Mouse (Mus musculus) forebrain, embryonic 15.5 days (tissue): ENCODE measurements around the gene Lgals3bp. TPM values are rescaled to one million over a fixed set of nuclear protein-coding genes. Genes with fewer than 3 reads are reported as not detected.

Experiments
- ATAC-seq: fragments of 200-750 bp; cut with Nextera tagmentation; replicated peaks from 2 replicates; pipeline ENCODE4 v1.8.0; 2017; ENCODE audit warnings: mild to moderate bottlenecking, moderate TSS enrichment, moderate library complexity
- H3K27ac ChIP-seq: fragments of 300-500 bp; sonication (generic); replicated peaks from 2 replicates; pipeline ENCODE4 v1.5.1; 2015; ENCODE audit warnings: mild to moderate bottlenecking, inconsistent platforms
- H3K27me3 ChIP-seq: fragments of 300-500 bp; sonication (generic); 2 replicates; pipeline ENCODE4 v1.6.1; 2015; ENCODE audit warnings: inconsistent platforms
- H3K36me3 ChIP-seq: fragments of 300-500 bp; sonication (generic); 2 replicates; pipeline ENCODE4 v1.6.1; 2015; ENCODE audit warnings: mild to moderate bottlenecking, inconsistent platforms
- H3K4me1 ChIP-seq: fragments of 300-500 bp; sonication (generic); 2 replicates; pipeline ENCODE4 v1.6.1; 2015; ENCODE audit warnings: inconsistent platforms
- H3K4me2 ChIP-seq: fragments of 300-500 bp; sonication (generic); replicated peaks from 2 replicates; pipeline ENCODE4 v1.6.1; 2015; ENCODE audit warnings: mild to moderate bottlenecking, inconsistent platforms
- H3K4me3 ChIP-seq: fragments of 300-500 bp; sonication (generic); 2 replicates; pipeline ENCODE4 v1.5.1; 2015; ENCODE audit warnings: mild to moderate bottlenecking, inconsistent platforms
- H3K9ac ChIP-seq: fragments of 300-500 bp; sonication (generic); replicated peaks from 2 replicates; pipeline ENCODE4 v1.6.1; 2015; ENCODE audit warnings: mild to moderate bottlenecking, inconsistent platforms
- H3K9me3 ChIP-seq: fragments of 300-500 bp; sonication (generic); 2 replicates; pipeline ENCODE4 v1.6.1; 2016; ENCODE audit warnings: inconsistent platforms
- WGBS: fragments of 180-500 bp; shearing (Covaris S2); methylation state at CpG from one replicate; pipeline ENCODE4 v1.1.7; 2015; ENCODE audit warnings: mixed read lengths; 5-methylcytosine and 5-hydroxymethylcytosine counted together
- polyA plus RNA-seq: library from polyadenylated mRNA; unstranded; fragments of >200 nt; fragmentation: Nextera tagmentation; extraction: Ambion mirVana; gene quantifications from 2 replicates; pipeline ENCODE4 v1.2.1, GENCODE M21; 2015

The Lgals3bp gene
- 2.6 TPM in 2 replicates for polyA plus RNA-seq

GRCm38 (mm10) chr11:118401760-118402280, at the start of gene Lgals3bp:
Gene Lgals3bp, minus strand, starts transcription at chr11:118402092.
- no peak within 1 kb of the TSS for H3K4me2 ChIP-seq
- no peak within 1 kb of the TSS for H3K9ac ChIP-seq
- H3K9me3 ChIP-seq, result no peaks in the 10 kb centered on the region
- no peak within 1 kb of the TSS for H3K27ac ChIP-seq
- peaks cover 13% of the 10 kb centered on the region for H3K36me3 ChIP-seq
- H3K27me3 ChIP-seq, result no peaks in the 10 kb centered on the region
- H3K4me3 ChIP-seq, result no peak within 1 kb of the TSS
- peaks cover 4% of the 10 kb centered on the region; the same call in 1 of the 2 replicates for H3K4me1 ChIP-seq
- ATAC-seq, result no peak
- WGBS, result 55% methylated on average over 7 of the region's 7 CpGs

DNA sequence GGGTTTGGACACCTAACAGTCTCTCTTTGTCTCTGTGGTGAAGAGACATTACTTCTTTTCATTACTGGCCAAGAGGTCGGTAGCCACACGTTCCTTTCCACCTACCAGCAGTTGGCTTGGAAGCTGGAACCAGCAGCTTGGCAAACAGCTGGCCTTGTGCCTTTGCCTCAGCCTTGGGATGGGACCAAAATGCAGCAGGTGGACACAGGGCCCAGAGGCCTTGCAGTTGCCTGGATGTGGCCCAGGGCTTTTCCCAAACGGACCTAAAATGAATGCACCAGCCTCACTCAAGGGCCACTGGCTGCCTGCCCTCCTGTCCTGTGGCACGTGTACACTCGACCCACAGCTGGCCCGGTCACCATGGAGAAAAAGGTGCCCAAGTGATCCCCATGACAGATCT, 49.3 kb upstream of the Lgals3bp start:
- Histone ChIP-seq H3K4me1 (no peaks in the 10 kb centered on the region), H3K9ac (no peak overlapping the region), H3K27ac (no peak overlapping the region), H3K4me2 (no peak overlapping the region), H3K9me3 (no peaks in the 10 kb centered on the region), H3K27me3 (no peaks in the 10 kb centered on the region), H3K4me3 (no peak overlapping the region), H3K36me3 (no peaks in the 10 kb centered on the region)
- no peak for ATAC-seq
- WGBS, result 86% methylated on average over 6 of the region's 6 CpGs

DNA sequence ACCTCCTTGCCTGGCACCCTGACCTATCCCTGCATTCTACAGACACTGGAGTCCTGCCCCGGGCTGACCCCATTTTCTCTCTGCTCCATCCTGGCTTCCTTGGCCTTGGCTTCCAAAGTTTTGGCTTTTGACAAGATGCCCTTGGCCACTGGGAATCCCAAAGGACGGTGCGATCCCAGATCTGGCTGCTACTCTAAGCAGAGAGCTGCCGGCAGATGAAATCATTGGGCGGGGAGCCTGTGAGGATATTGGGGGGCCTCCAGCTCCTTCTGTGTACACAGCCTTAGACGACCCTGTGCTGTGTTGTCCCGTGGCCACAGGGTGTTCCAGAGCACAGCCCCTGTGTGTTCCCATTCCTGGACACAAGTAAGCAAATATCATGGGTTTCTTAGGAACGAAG, 46.5 kb upstream of the Lgals3bp start:
- Histone ChIP-seq H3K9me3 (no peaks in the 10 kb centered on the region), H3K27me3 (no peaks in the 10 kb centered on the region), H3K27ac (no peak overlapping the region), H3K36me3 (no peaks in the 10 kb centered on the region), H3K4me3 (no peak overlapping the region), H3K4me1 (no peaks in the 10 kb centered on the region), H3K9ac (no peak overlapping the region), H3K4me2 (no peak overlapping the region)
- ATAC-seq, result no peak
- 80% methylated on average over 8 of the region's 8 CpGs for WGBS

GRCm38 (mm10) chr11:118447346-118447745, 45.5 kb upstream of the Lgals3bp start:
- Histone ChIP-seq H3K4me1 (0 out of 2 replicates have a peak, but pooled peaks cover 5% of the 10 kb centered on the region), H3K4me2 (no peak overlapping the region), H3K9ac (no peak overlapping the region), H3K27ac (no peak overlapping the region), H3K27me3 (no peaks in the 10 kb centered on the region), H3K36me3 (no peaks in the 10 kb centered on the region), H3K4me3 (no peak overlapping the region), H3K9me3 (no peaks in the 10 kb centered on the region)
- no peak for ATAC-seq
- WGBS, result 74% methylated on average over 4 of the region's 4 CpGs

GRCm38 (mm10) chr11:118445843-118446242, 44.0 kb upstream of the Lgals3bp start:
- H3K27ac ChIP-seq, result no peak overlapping the region
- H3K9me3 ChIP-seq, result no peaks in the 10 kb centered on the region
- no peaks in the 10 kb centered on the region for H3K27me3 ChIP-seq
- H3K4me3 ChIP-seq, result no peak overlapping the region
- H3K36me3 ChIP-seq, result no peaks in the 10 kb centered on the region
- no peak overlapping the region for H3K9ac ChIP-seq
- no peak overlapping the region for H3K4me2 ChIP-seq
- peak; percentile 79 for ATAC-seq
- 0 out of 2 replicates have a peak, but pooled peaks cover 5% of the 10 kb centered on the region for H3K4me1 ChIP-seq
- 14% methylated on average over 3 of the region's 3 CpGs for WGBS

DNA sequence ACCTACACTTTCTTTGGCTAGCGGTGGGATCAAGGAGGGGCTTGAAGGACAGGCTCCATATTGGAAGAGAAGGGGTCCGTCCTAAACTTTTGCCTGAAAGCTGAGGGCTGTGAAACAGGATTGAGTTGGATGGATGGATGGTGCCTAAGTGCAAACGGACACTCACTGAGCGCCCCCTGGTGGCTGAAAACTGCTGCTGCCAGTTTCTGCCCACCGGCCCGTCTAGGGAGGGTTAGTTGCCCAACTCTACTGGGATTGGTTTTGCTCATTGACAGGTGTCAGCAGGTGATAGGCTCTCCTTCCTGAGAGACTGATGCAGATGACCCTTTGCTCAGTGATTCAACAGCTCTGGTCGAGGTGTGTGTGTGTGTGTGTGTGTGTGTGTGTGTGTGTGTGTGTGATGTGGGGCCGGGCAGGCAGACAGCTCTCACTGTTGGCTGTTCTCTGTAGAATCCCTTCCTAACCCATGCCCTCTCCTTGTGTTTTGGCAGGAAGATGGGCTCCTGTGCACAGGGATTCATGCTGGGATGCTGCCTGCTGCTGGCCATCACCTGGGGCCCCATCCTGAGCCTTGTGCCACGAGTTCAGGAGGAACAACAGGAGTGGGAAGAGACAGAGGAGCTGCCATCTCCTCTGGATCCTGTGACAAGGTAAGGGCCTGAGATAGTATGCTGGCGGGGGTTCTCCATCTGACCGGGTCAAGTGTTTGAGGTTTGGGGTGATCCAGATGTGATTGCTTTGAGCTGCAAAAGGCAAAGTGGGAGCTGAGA, 41.5 kb upstream of the Lgals3bp start:
- Histone ChIP-seq H3K9me3 (no peaks in the 10 kb centered on the region), H3K36me3 (no peaks in the 10 kb centered on the region), H3K9ac (no peak overlapping the region), H3K4me3 (no peak overlapping the region), H3K4me2 (no peak overlapping the region), H3K4me1 (peaks cover 19% of the 10 kb centered on the region), H3K27ac (no peak overlapping the region), H3K27me3 (no peaks in the 10 kb centered on the region)
- 36% methylated on average over 11 of the region's 11 CpGs for WGBS
- ATAC-seq, result no peak; the same call in 1 of the 2 replicates

GRCm38 (mm10) chr11:118442691-118443090, 40.8 kb upstream of the Lgals3bp start:
- Histone ChIP-seq H3K9ac (no peak overlapping the region), H3K27ac (no peak overlapping the region), H3K4me1 (peaks cover 25% of the 10 kb centered on the region), H3K9me3 (no peaks in the 10 kb centered on the region), H3K4me3 (no peak overlapping the region), H3K27me3 (no peaks in the 10 kb centered on the region), H3K4me2 (no peak overlapping the region), H3K36me3 (no peaks in the 10 kb centered on the region)
- WGBS, result 80% methylated on average over 13 of the region's 13 CpGs
- no peak for ATAC-seq

- no peaks in the 10 kb centered on the region for H3K9me3 ChIP-seq
- H3K4me1 ChIP-seq, result peaks cover 47% of the 10 kb centered on the region
- no peak overlapping the region for H3K9ac ChIP-seq
- 11% methylated on average over 11 of the region's 11 CpGs for WGBS
- peak overlapping the region; percentile 84 for H3K27ac ChIP-seq
- H3K4me3 ChIP-seq, result no peak overlapping the region
- no peaks in the 10 kb centered on the region for H3K27me3 ChIP-seq
- no peaks in the 10 kb centered on the region for H3K36me3 ChIP-seq
- H3K4me2 ChIP-seq, result no peak overlapping the region
- peak; percentile 82 for ATAC-seq
Measured at GRCm38 (mm10) chr11:118438665-118439414, 36.9 kb upstream of the Lgals3bp start.

GRCm38 (mm10) chr11:118436471-118436935, 34.6 kb upstream of the Lgals3bp start:
- Histone ChIP-seq H3K4me3 (no peak overlapping the region), H3K9me3 (no peaks in the 10 kb centered on the region), H3K27ac (peak overlapping the region; percentile 27; the same call in 1 of the 2 replicates), H3K4me2 (no peak overlapping the region), H3K27me3 (no peaks in the 10 kb centered on the region), H3K36me3 (no peaks in the 10 kb centered on the region), H3K9ac (no peak overlapping the region), H3K4me1 (peaks cover 49% of the 10 kb centered on the region)
- 0 out of 2 replicates have a peak, but pooled peaks have one; percentile 50 for ATAC-seq
- 12% methylated on average over 6 of the region's 6 CpGs for WGBS

- WGBS, result 56% methylated on average over 13 of the region's 13 CpGs
- Histone ChIP-seq H3K9me3 (no peaks in the 10 kb centered on the region), H3K27ac (no peak overlapping the region), H3K4me1 (peaks cover 50% of the 10 kb centered on the region), H3K4me3 (no peak overlapping the region), H3K36me3 (no peaks in the 10 kb centered on the region), H3K9ac (no peak overlapping the region), H3K4me2 (peak overlapping the region; percentile 39), H3K27me3 (no peaks in the 10 kb centered on the region)
- no peak for ATAC-seq
Measured at GRCm38 (mm10) chr11:118434093-118434492, 32.2 kb upstream of the Lgals3bp start.

DNA sequence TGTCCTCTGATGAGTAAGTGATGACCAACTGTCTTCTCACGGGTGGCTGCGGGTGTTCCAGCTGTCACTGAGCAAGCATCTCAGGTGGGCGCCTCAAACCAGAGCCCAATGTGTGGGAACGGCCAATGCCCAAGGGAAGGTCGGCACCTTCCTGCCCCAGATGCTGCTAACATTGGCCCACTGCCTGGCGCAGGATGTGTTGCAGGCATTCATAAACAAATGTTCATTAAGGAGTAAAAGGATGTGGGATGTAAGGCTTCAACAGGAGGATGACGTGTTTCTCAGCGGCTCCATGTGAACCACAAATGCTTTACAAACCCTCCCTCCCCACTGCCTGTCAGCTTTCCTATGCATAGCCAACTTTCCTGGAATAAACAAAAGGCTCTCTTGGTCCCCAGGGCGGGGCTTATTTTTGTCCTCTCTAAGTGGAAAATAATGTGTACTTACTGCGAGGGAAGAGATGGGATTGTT, 31.5 kb upstream of the Lgals3bp start:
- Histone ChIP-seq H3K4me3 (peak overlapping the region; percentile 9; the same call in 1 of the 2 replicates), H3K9ac (no peak overlapping the region), H3K27me3 (no peaks in the 10 kb centered on the region), H3K36me3 (no peaks in the 10 kb centered on the region), H3K4me2 (peak overlapping the region; percentile 39), H3K9me3 (no peaks in the 10 kb centered on the region), H3K27ac (peak overlapping the region; percentile 23; the same call in 1 of the 2 replicates), H3K4me1 (peaks cover 50% of the 10 kb centered on the region)
- no peak for ATAC-seq
- 45% methylated on average over 10 of the region's 10 CpGs for whole genome bisulfite sequencing
